Mouse (Mus musculus) testis, adult 2 months (tissue): ENCODE data around the gene Rbms3.

Source experiments
- CTCF ChIP-seq: fragments of 200-500 bp; IDR thresholded peaks from 2 replicates; pipeline ENCODE4 v1.5.1; 2012; ENCODE audit warnings: low read depth, mild to moderate bottlenecking, inconsistent platforms, low read length, moderate library complexity; ENCODE audit not compliant: control insufficient read depth, insufficient read depth, insufficient replicate concordance
- POLR2A ChIP-seq: fragments of 200-500 bp; IDR thresholded peaks from 2 replicates; pipeline ENCODE4 v1.6.1; 2012; ENCODE audit warnings: low read depth, mild to moderate bottlenecking, inconsistent platforms, low read length, moderate library complexity; ENCODE audit not compliant: control insufficient read depth

GRCm38 (mm10) chr9:117319271-117319670 is 310.4 kb downstream of the Rbms3 start:
- TF ChIP-seq POLR2A = no peak
- no peak for TF ChIP-seq CTCF
